Mouse (Mus musculus): ENCODE measurements around the gene Odf3l2.

GRCm38 (mm10) chr10:79614305-79614643, 31.3 kb downstream of the Odf3l2 start:
- TF ChIP-seq POLR2A (IDR thresholded peaks at IDR 0.05; ENCODE audit: low read depth, low read length), result no peak
- TF ChIP-seq CTCF (IDR thresholded peaks at IDR 0.05; ENCODE audit: extremely low read depth, insufficient read length, insufficient replicate concordance, low read depth, low read length), result no peak
